In the genomic region with DNA sequence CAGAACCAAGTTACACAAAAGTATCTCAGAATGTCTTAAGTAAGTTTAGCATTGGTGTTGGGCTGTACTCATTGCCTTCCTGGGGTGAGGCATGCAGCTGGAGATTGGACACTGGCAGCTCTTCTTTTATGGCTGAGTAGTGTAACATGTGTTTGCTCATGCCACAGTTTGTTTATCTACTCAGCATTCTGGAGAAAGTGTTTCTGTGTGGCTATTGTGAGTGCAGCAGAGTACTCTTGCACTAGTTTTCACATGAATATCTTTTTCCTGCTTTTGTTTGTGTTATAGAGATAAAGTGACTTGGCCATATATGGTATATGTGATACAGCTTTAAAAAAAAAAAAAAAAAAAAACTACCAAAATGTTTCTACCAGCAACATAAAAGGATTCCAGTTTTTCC, we compare ENCODE assay signal across 15 mouse cellular contexts. TPM values are rescaled to one million over a fixed set of nuclear protein-coding genes. Genes with fewer than 3 reads are reported as not detected.
DNase-seq lines count a peak whose midpoint lies in the region; ATAC-seq lines count a peak whose summit lies in the region.
"Had no signal": no experiment of that assay in that cellular context is flagged by ENCODE, and none has a peak within 500 bp of the region (broad histone marks: within the 10 kb centered on the region; RNA-seq: fewer than 3 reads in every experiment).

No protein-coding gene starts in this region.

- H3K27me3 ChIP-seq in heart, embryonic 13.5 days (replicated peaks) = no peaks in the 10 kb centered on the region
- no peaks in the 10 kb centered on the region for H3K27me3 ChIP-seq in megakaryocyte, embryonic 14.5 days (replicated peaks)
- H3K27me3 ChIP-seq in liver, embryonic 15.5 days = no peaks in the 10 kb centered on the region
- H3K27me3 ChIP-seq: embryonic facial prominence, embryonic 13.5 days had no signal

- 0 out of 2 replicates have a peak overlapping the region, but pooled peaks have one; percentile 16 for H3K27ac ChIP-seq in heart, embryonic 13.5 days (replicated peaks)
- peak overlapping the region; percentile 74 for H3K27ac ChIP-seq in liver, embryonic 15.5 days (replicated peaks)
- H3K27ac ChIP-seq: embryonic facial prominence, embryonic 13.5 days had no signal

- H3K4me2 ChIP-seq in heart, embryonic 13.5 days = no peak overlapping the region
- peak overlapping the region; percentile 26 for H3K4me2 ChIP-seq in liver, embryonic 15.5 days
- H3K4me2 ChIP-seq: embryonic facial prominence, embryonic 13.5 days had no signal

- intact Hi-C loops in heart, postnatal 25 days (cut with DNase I) = no loop called here

- peaks cover 12% of the 10 kb centered on the region for H3K36me3 ChIP-seq in heart, embryonic 13.5 days
- H3K36me3 ChIP-seq in megakaryocyte, embryonic 14.5 days (replicated peaks; ENCODE audit: low read length) = peaks cover 42% of the 10 kb centered on the region
- H3K36me3 ChIP-seq in liver, embryonic 15.5 days (replicated peaks) = peaks cover 1% of the 10 kb centered on the region; the same call in 1 of the 2 replicates

- no peaks in the 10 kb centered on the region for H3K9me3 ChIP-seq in heart, embryonic 13.5 days
- no peaks in the 10 kb centered on the region for H3K9me3 ChIP-seq in megakaryocyte, embryonic 14.5 days
- H3K9me3 ChIP-seq in liver, embryonic 15.5 days (replicated peaks) = no peaks in the 10 kb centered on the region
- H3K9me3 ChIP-seq: embryonic facial prominence, embryonic 13.5 days had no signal

- H3K4me1 ChIP-seq in heart, embryonic 13.5 days = peaks cover 37% of the 10 kb centered on the region
- H3K4me1 ChIP-seq in megakaryocyte, embryonic 14.5 days = peaks cover 69% of the 10 kb centered on the region
- H3K4me1 ChIP-seq in liver, embryonic 15.5 days (replicated peaks) = peaks cover 41% of the 10 kb centered on the region

- no peak overlapping the region for H3K9ac ChIP-seq in heart, embryonic 13.5 days
- peak overlapping the region; percentile 22; the same call in 1 of the 2 replicates for H3K9ac ChIP-seq in liver, embryonic 15.5 days
- H3K9ac ChIP-seq: embryonic facial prominence, embryonic 13.5 days had no signal

- no peak overlapping the region for H3K4me3 ChIP-seq in heart, embryonic 13.5 days
- peak overlapping the region; percentile 77 for H3K4me3 ChIP-seq in megakaryocyte, embryonic 14.5 days (replicated peaks)
- H3K4me3 ChIP-seq in liver, embryonic 15.5 days (replicated peaks) = no peak overlapping the region
- H3K4me3 ChIP-seq: embryonic facial prominence, embryonic 13.5 days had no signal

- ATAC-seq in heart, embryonic 13.5 days (ENCODE audit: extremely low read depth, insufficient number of reproducible peaks, low FRiP score, low TSS enrichment) = no peak
- ATAC-seq in megakaryocyte, adult 5-6 weeks (ENCODE audit: poor library complexity, severe bottlenecking) = no peak
- ATAC-seq in liver, embryonic 15.5 days (ENCODE audit: insufficient read depth) = peak; percentile 81
- ATAC-seq in monocyte, adult 5-6 weeks (replicated peaks; ENCODE audit: insufficient number of reproducible peaks, low FRiP score, low TSS enrichment, poor library complexity, severe bottlenecking) = no peak
- ATAC-seq: midbrain, embryonic 16.5 days had no signal

- DNase-seq in heart, postnatal 25 days (ENCODE audit: low spot score) = no peak
- no peak for DNase-seq in spleen, postnatal 14 days (ENCODE audit: low spot score in 2 of 2)
- DNase-seq in cerebellum, postnatal 10 days = no peak
- DNase-seq: adrenal gland, postnatal 14 days; cerebellum, adult 18-20 months; kidney, postnatal 25 days; right cerebral cortex, postnatal 4 days; thymus, postnatal 14 days had no signal

RNA-seq across cellular contexts. Expression of a gene that starts 13.5 kb away (rescaled TPM):
- 18.4 and 24.1 TPM in 2 replicates for polyA plus RNA-seq in heart, embryonic 13.5 days (2015; fragmentation: Nextera tagmentation; extraction: Ambion mirVana)
- 10 to 100 TPM; 15.9 to 16.8 TPM for total RNA-seq in heart, postnatal 25 days (2021)
- 0.89 and 1.7 TPM in 2 replicates for polyA plus RNA-seq in megakaryocyte, embryonic 14.5 days (2012; ENCODE audit: insufficient read depth, low replicate concordance)
- total RNA-seq in megakaryocyte, adult 5-6 weeks (2015) = 28.0 and 34.6 TPM in 2 replicates
- 30.3 and 30.5 TPM in 2 replicates for total RNA-seq in megakaryocyte, adult 5-6 weeks (2017)
- polyA plus RNA-seq in liver, embryonic 15.5 days (2015; fragmentation: Nextera tagmentation; extraction: Ambion mirVana) = 10.2 and 10.8 TPM in 2 replicates
- total RNA-seq in monocyte, adult 5-6 weeks (2017) = 28.5 to 43.1 TPM (median 32.7 TPM) in 3 replicates

RNA-seq across cellular contexts. Expression of a gene that starts 50.8 kb away (rescaled TPM):
- polyA plus RNA-seq in heart, embryonic 13.5 days (2015; fragmentation: Nextera tagmentation; extraction: Ambion mirVana) = 440 and 447 TPM in 2 replicates
- 10 to 100 TPM; 72.4 to 77.6 TPM for total RNA-seq in heart, postnatal 25 days (2021)
- 135 and 173 TPM in 2 replicates for polyA plus RNA-seq in megakaryocyte, embryonic 14.5 days (2012; ENCODE audit: insufficient read depth, low replicate concordance)
- total RNA-seq in megakaryocyte, adult 5-6 weeks (2015) = 304 and 335 TPM in 2 replicates
- 83.1 and 91.3 TPM in 2 replicates for total RNA-seq in megakaryocyte, adult 5-6 weeks (2017)
- 154 and 158 TPM in 2 replicates for polyA plus RNA-seq in liver, embryonic 15.5 days (2015; fragmentation: Nextera tagmentation; extraction: Ambion mirVana)
- 125 to 462 TPM (median 150 TPM) in 3 replicates for total RNA-seq in monocyte, adult 5-6 weeks (2017)

RNA-seq across cellular contexts. Expression of a gene that starts 52.4 kb away (rescaled TPM):
- polyA plus RNA-seq in heart, embryonic 13.5 days (2015; fragmentation: Nextera tagmentation; extraction: Ambion mirVana) = 98.1 and 101 TPM in 2 replicates
- total RNA-seq in heart, postnatal 25 days (2021) = 100 to 1,000 TPM; 280 to 332 TPM
- polyA plus RNA-seq in megakaryocyte, embryonic 14.5 days (2012; ENCODE audit: insufficient read depth, low replicate concordance) = 9.8 and 28.2 TPM in 2 replicates
- 66.9 and 76.8 TPM in 2 replicates for total RNA-seq in megakaryocyte, adult 5-6 weeks (2015)
- 68.6 and 71.2 TPM in 2 replicates for total RNA-seq in megakaryocyte, adult 5-6 weeks (2017)
- 8.6 and 9.1 TPM in 2 replicates for polyA plus RNA-seq in liver, embryonic 15.5 days (2015; fragmentation: Nextera tagmentation; extraction: Ambion mirVana)
- 76.2 to 135 TPM (median 95.9 TPM) in 3 replicates for total RNA-seq in monocyte, adult 5-6 weeks (2017)
